Mouse (Mus musculus): ENCODE results near the gene Stfa3. TPM values are rescaled to one million over a fixed set of nuclear protein-coding genes. Genes with fewer than 3 reads are reported as not detected.

The Stfa3 gene
- not detected in 2 replicates for polyA plus RNA-seq (2012; rRNA removed)

DNA sequence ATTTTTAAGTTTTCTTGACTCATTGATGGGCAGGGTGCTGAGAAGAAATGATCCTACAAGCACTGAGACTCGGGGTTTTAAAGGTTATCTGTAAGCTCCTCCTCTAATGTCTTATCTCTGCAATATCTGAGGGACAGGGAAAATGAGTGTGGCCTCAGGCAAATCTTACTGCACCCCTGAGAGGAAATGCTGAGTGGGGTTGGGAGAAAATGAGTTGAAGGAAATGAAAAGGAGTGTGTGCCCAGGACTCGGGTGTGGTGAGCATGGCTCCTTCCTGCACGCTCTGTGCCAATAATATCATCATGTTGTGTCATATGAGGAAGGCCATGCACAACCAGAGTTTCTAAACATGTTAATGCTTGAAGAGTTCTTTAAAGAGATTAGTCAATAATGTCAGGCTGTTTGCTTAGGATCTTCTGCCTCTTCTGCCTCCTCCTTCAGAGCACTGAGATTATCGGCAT is at the start of gene Stfa3:
Gene Stfa3 (minus strand): TSS at position 51 of the 461 bp plus-strand sequence.
- no peak for TF ChIP-seq POLR2A (IDR thresholded peaks at IDR 0.05; ENCODE audit: low read depth, low read length)
- no peak for TF ChIP-seq CTCF (IDR thresholded peaks at IDR 0.05; ENCODE audit: extremely low read depth, insufficient read length, insufficient replicate concordance, low read depth, low read length)
- Histone ChIP-seq H3K27me3 (ENCODE audit: control insufficient read depth, insufficient read depth, low read length) (no peaks in the 10 kb centered on the region), H3K4me3 (ENCODE audit: low read depth, low read length) (no peak within 1 kb of the TSS), H3K36me3 (ENCODE audit: control insufficient read depth, insufficient read depth, low read length) (no peaks in the 10 kb centered on the region), H3K4me1 (ENCODE audit: control insufficient read depth, insufficient read depth, insufficient read length, low read length) (no peaks in the 10 kb centered on the region), H3K27ac (ENCODE audit: insufficient read depth, low read depth, low read length) (no peak within 1 kb of the TSS)
- 51% methylated on average over 4 of the region's 4 CpGs for WGBS

DNA sequence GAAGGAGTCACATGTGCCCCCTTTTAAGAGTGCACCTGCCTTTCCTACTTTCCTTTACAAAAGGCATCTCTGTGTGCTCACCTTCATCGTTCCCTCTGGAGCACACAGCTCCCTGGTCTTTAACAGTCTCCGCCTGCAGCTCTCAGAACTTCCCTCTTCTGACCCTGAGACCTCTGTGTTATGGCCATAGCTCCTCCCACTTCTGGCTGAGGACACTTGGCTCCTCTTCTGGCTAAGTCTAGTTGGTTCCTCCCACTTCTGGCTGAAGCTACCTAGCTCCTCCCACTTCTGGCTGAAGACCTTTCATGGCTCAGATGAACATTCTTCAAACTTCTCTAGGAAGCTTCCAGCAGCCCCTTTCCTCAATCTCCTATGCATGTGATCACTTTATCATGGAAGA is 47.1 kb upstream of the Stfa3 start:
- no peak for TF ChIP-seq CTCF (IDR thresholded peaks at IDR 0.05; ENCODE audit: extremely low read depth, insufficient read length, insufficient replicate concordance, low read depth, low read length)
- no peak for TF ChIP-seq POLR2A (IDR thresholded peaks at IDR 0.05; ENCODE audit: low read depth, low read length)
- H3K36me3 ChIP-seq (ENCODE audit: control insufficient read depth, insufficient read depth, low read length), result no peaks in the 10 kb centered on the region
- WGBS, result 48% methylated on average over 2 of the region's 2 CpGs

DNA sequence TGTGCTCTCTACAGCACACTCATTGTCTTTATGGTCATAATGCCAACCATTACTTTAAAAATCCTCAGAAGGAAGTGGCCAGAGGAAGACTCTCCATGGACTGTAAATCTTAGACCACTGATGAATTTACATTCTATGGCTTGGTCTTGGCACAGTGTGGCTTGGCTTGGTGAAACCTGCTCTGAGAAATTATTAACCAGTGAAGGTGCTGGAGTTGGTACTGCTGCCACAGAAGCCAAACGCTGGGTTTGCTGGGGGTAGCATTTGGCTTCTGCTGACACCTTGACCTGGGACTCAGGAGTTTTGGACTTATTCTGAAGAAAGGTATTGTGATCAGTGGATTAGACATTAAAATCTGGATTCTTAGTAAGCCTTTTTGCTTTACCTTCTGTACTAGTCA is 37.2 kb upstream of the Stfa3 start:
- H3K27ac ChIP-seq (ENCODE audit: insufficient read depth, low read depth, low read length), result no peak overlapping the region
- TF ChIP-seq POLR2A (IDR thresholded peaks at IDR 0.05; ENCODE audit: low read depth, low read length), result no peak
- TF ChIP-seq CTCF (IDR thresholded peaks at IDR 0.05; ENCODE audit: extremely low read depth, insufficient read length, insufficient replicate concordance, low read depth, low read length), result no peak
- no peaks in the 10 kb centered on the region for H3K36me3 ChIP-seq (ENCODE audit: control insufficient read depth, insufficient read depth, low read length)
- H3K4me1 ChIP-seq (ENCODE audit: control insufficient read depth, insufficient read depth, insufficient read length, low read length), result no peaks in the 10 kb centered on the region
- no peak overlapping the region for H3K4me3 ChIP-seq (ENCODE audit: low read depth, low read length)
- H3K27me3 ChIP-seq (ENCODE audit: control insufficient read depth, insufficient read depth, low read length), result no peaks in the 10 kb centered on the region
- WGBS, result 40% methylated on average over 1 of the region's 1 CpGs

More for the DNA sequence above, 47.1 kb upstream of the Stfa3 start:
- H3K27me3 ChIP-seq (ENCODE audit: control insufficient read depth, insufficient read depth, low read length), result no peaks in the 10 kb centered on the region
- H3K27ac ChIP-seq (ENCODE audit: insufficient read depth, low read depth, low read length), result no peak overlapping the region
- no peak overlapping the region for H3K4me3 ChIP-seq (ENCODE audit: low read depth, low read length)
- H3K4me1 ChIP-seq (ENCODE audit: control insufficient read depth, insufficient read depth, insufficient read length, low read length), result no peaks in the 10 kb centered on the region

DNA sequence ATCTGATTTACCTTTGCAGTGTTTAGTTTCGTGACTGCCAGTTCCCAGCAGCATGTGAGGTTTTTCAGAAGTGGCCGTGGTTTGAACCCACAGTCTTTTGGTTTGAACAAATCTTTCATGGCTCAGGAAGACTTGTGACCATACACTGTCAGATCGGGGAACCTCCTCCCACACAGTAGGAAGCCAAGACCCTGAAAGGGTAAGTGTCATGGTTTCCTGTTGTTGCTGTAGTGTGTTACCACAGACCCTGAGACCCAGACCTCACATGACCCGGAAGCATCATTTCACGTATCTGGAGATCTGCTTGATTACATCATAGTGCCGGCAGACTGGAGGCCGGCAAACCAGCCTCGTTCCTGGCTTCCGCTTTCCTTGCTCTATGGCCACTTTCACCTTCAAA is 21.7 kb upstream of the Stfa3 start:
- Histone ChIP-seq H3K27me3 (ENCODE audit: control insufficient read depth, insufficient read depth, low read length) (no peaks in the 10 kb centered on the region; the same call in 1 of the 2 replicates), H3K4me3 (ENCODE audit: low read depth, low read length) (no peak overlapping the region), H3K36me3 (ENCODE audit: control insufficient read depth, insufficient read depth, low read length) (no peaks in the 10 kb centered on the region), H3K4me1 (ENCODE audit: control insufficient read depth, insufficient read depth, insufficient read length, low read length) (no peaks in the 10 kb centered on the region), H3K27ac (ENCODE audit: insufficient read depth, low read depth, low read length) (no peak overlapping the region)
- WGBS, result 62% methylated on average over 9 of the region's 9 CpGs
- TF ChIP-seq CTCF (IDR thresholded peaks at IDR 0.05; ENCODE audit: extremely low read depth, insufficient read length, insufficient replicate concordance, low read depth, low read length) (no peak), POLR2A (IDR thresholded peaks at IDR 0.05; ENCODE audit: low read depth, low read length) (no peak)

DNA sequence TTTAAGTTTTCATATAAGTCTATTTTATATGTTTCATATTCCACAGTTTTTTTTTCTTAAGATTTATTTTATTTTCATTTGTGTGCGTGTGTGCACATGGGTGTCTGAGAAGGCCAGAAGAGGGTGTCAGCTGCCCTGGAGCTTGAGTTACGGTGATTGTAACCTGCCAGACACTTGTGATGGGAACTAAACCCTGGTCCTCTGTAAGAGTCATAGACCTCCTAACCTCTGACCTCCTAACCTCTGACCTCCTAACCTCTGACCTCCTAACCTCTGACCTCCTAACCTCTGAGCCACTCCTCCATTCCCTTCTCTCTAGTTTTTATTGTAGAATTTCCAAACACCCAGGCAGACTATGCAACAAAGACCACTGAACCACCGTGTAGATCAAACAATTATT is 20.3 kb upstream of the Stfa3 start:
- Histone ChIP-seq H3K27me3 (ENCODE audit: control insufficient read depth, insufficient read depth, low read length) (peaks cover 2% of the 10 kb centered on the region; the same call in 1 of the 2 replicates), H3K4me1 (ENCODE audit: control insufficient read depth, insufficient read depth, insufficient read length, low read length) (no peaks in the 10 kb centered on the region), H3K36me3 (ENCODE audit: control insufficient read depth, insufficient read depth, low read length) (no peaks in the 10 kb centered on the region), H3K4me3 (ENCODE audit: low read depth, low read length) (no peak overlapping the region), H3K27ac (ENCODE audit: insufficient read depth, low read depth, low read length) (no peak overlapping the region)
- TF ChIP-seq POLR2A (IDR thresholded peaks at IDR 0.05; ENCODE audit: low read depth, low read length) (no peak), CTCF (IDR thresholded peaks at IDR 0.05; ENCODE audit: extremely low read depth, insufficient read length, insufficient replicate concordance, low read depth, low read length) (no peak)
- 88% methylated on average over 3 of the region's 3 CpGs for WGBS

DNA sequence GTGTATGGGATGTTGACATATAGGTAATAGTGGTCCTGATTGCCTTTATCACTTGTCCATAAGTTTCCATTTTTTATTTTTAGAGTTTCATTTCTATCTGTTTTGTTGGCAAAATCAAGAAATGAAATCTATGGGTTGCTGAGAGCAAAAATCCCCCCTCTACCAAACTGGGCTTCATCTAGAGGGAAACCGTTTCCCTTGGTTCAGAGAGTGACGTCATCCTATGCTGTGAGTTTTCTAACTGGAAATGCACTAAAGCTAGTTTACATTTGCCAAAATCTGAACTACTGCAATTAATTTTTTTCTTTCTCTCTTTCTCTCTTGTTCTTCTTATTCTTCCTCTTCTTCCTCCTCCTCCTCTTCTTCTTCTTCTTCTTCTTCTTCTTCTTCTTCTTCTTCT is 19.7 kb upstream of the Stfa3 start:
- no peak overlapping the region for H3K27ac ChIP-seq (ENCODE audit: insufficient read depth, low read depth, low read length)
- TF ChIP-seq CTCF (IDR thresholded peaks at IDR 0.05; ENCODE audit: extremely low read depth, insufficient read length, insufficient replicate concordance, low read depth, low read length), result no peak
- no peak for TF ChIP-seq POLR2A (IDR thresholded peaks at IDR 0.05; ENCODE audit: low read depth, low read length)
- H3K36me3 ChIP-seq (ENCODE audit: control insufficient read depth, insufficient read depth, low read length), result no peaks in the 10 kb centered on the region
- 77% methylated on average over 2 of the region's 2 CpGs for WGBS
- no peak overlapping the region for H3K4me3 ChIP-seq (ENCODE audit: low read depth, low read length)
- H3K4me1 ChIP-seq (ENCODE audit: control insufficient read depth, insufficient read depth, insufficient read length, low read length), result no peaks in the 10 kb centered on the region
- peaks cover 2% of the 10 kb centered on the region; the same call in 1 of the 2 replicates for H3K27me3 ChIP-seq (ENCODE audit: control insufficient read depth, insufficient read depth, low read length)

DNA sequence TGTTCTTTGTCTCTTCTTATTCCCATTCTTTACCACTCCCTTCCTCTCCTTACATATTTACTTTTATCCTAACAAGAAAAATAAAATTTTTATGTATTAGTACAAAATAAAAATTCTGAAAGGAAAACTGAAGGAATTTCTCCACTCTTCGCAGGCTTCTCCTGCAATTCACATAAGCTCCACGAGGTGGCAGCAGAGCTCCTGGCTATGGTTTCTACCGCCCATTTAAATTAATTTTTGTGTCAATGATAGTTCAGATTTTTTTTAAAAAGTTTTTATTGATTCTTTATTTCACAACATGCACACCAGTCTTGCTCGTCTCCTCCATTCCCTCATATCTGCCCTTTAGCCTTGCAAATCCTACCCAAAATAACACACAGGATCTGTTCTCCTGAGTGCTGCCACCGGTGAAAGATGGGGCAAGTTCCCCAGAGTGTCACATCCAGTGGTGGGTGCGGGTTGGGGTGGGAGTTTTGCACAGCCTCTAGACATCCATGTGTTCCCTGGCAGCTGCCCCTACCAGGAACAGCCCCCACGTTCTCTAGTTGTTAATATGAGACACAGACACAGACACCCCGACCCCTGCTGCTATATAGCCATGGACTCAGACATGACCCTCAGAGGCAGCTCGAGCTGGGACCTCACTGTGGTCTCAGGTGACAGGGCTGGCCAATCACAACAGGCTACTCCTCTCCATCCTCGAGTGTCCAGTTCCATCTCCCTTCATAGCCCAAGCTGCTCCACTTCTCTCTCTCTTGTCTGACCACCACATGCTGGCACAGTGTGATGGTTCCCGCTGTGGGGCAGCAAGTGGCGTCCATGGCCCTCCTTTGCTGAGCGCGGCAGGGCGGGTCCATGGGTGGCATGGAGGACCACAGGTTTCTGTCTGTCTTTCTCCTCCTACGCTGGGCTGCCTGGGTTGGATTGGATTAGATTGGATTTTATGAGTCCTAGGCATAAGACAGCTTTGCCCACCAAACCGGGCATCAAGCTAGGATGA is 18.3 kb upstream of the Stfa3 start:
- H3K4me1 ChIP-seq (ENCODE audit: control insufficient read depth, insufficient read depth, insufficient read length, low read length), result no peaks in the 10 kb centered on the region
- no peaks in the 10 kb centered on the region for H3K36me3 ChIP-seq (ENCODE audit: control insufficient read depth, insufficient read depth, low read length)
- H3K27ac ChIP-seq (ENCODE audit: insufficient read depth, low read depth, low read length), result no peak overlapping the region
- peaks cover 2% of the 10 kb centered on the region; the same call in 1 of the 2 replicates for H3K27me3 ChIP-seq (ENCODE audit: control insufficient read depth, insufficient read depth, low read length)
- WGBS, result 45% methylated on average over 17 of the region's 17 CpGs
- no peak overlapping the region for H3K4me3 ChIP-seq (ENCODE audit: low read depth, low read length)
- TF ChIP-seq CTCF (IDR thresholded peaks at IDR 0.05; ENCODE audit: extremely low read depth, insufficient read length, insufficient replicate concordance, low read depth, low read length), result peak; percentile 85; the same call in 1 of the 2 replicates
- TF ChIP-seq POLR2A (IDR thresholded peaks at IDR 0.05; ENCODE audit: low read depth, low read length), result no peak
